Mouse (Mus musculus) myocyte (in vitro differentiated cells): ENCODE results near the gene Ankmy1.

ENCODE experiments used
- CEBPB ChIP-seq: IDR thresholded peaks from 2 replicates; pipeline ENCODE4 v1.6.1; 2011; ENCODE audit warnings: mild to moderate bottlenecking, moderate library complexity; ENCODE audit not compliant: poor library complexity, insufficient read depth, severe bottlenecking
- MAX ChIP-seq: IDR thresholded peaks from one replicate; pipeline ENCODE4 v1.6.1; 2011; ENCODE audit warnings: low read depth, mild to moderate bottlenecking, control low read depth
- MYOG ChIP-seq, 3 experiments: IDR thresholded peaks; one replicate each; pipeline ENCODE4 v1.6.1; 2011; ENCODE audit warnings: control low read depth in 2 of 3, low read depth in 2 of 3, mild to moderate bottlenecking in 2 of 3; ENCODE audit not compliant: insufficient read length in 2 of 3, control insufficient read depth in 1 of 3, insufficient read depth in 1 of 3
- POLR2A ChIP-seq: IDR thresholded peaks from one replicate; pipeline ENCODE4 v1.6.1; 2011; ENCODE audit warnings: low read depth, mild to moderate bottlenecking, control low read depth, moderate library complexity; ENCODE audit not compliant: insufficient read length
- POLR2AphosphoS2 ChIP-seq: IDR thresholded peaks from one replicate; pipeline ENCODE4 v1.6.1; 2011; ENCODE audit warnings: low read depth, control low read depth; ENCODE audit not compliant: insufficient read length
- TCF12 ChIP-seq: IDR thresholded peaks from one replicate; pipeline ENCODE4 v1.6.1; 2011; ENCODE audit warnings: mild to moderate bottlenecking, control low read depth; ENCODE audit not compliant: poor library complexity, insufficient read depth, severe bottlenecking
- USF1 ChIP-seq: IDR thresholded peaks from one replicate; pipeline ENCODE4 v1.6.1; 2011; ENCODE audit warnings: low read depth, mild to moderate bottlenecking, control low read depth, moderate library complexity

GRCm38 (mm10) chr1:92839211-92839610 lies 63.5 kb downstream of the Ankmy1 start:
- TF ChIP-seq POLR2A = no peak
- peak; percentile 27 for TF ChIP-seq POLR2AphosphoS2
- peak in 2 of 3 experiments; percentile 8 to 72 for TF ChIP-seq MYOG (IDR thresholded peaks at IDR 0.05; ENCODE audit: control insufficient read depth in 1 of 3, insufficient read depth in 1 of 3, insufficient read length in 2 of 3, low read depth in 2 of 3)
- no peak for TF ChIP-seq TCF12
- no peak for TF ChIP-seq CEBPB
- TF ChIP-seq MAX = no peak
- TF ChIP-seq USF1 = no peak
